Mouse (Mus musculus): Measurements from ENCODE around the gene Eme2.

Gene Eme2

DNA sequence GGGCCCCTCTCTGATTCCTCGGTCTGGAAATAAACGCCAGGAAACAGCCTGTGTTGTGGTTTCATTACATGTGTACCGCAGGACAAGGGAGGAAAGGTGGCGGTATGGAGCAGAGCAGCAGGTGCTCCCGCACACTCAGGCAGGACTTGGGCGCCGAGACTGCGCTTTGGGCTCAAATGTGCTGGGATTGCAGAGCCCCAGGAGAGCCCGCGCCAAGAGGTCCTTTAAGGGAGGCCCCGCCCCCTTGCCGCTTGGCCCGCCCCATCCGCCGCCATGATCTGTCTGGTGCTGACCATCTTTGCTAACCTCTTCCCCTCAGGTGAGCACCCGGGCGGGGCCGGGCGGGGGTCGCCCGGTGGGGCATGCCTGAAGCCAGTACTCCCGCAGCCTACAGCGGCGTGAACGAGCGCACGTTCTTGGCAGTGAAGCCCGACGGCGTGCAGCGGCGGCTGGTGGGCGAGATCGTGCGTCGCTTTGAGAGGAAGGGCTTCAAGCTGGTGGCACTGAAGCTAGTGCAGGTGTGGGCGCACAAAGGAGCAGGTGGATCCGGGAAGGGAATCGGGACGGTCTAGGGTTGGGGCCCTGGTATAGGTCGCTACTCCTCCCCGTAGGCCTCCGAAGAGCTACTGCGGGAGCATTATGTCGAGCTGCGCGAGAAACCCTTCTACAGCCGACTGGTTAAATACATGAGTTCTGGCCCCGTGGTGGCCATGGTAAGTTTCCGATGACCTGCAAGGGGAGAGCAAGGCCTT, 1.5 kb upstream of the Eme2 start, which contains the start of gene Nme3:
TSS of gene Nme3 (plus strand) at position 260 of the 752 bp plus-strand sequence.
- peak; percentile 59 to 73 for DNase-seq (ENCODE audit: low spot score in 2 of 2)

DNA sequence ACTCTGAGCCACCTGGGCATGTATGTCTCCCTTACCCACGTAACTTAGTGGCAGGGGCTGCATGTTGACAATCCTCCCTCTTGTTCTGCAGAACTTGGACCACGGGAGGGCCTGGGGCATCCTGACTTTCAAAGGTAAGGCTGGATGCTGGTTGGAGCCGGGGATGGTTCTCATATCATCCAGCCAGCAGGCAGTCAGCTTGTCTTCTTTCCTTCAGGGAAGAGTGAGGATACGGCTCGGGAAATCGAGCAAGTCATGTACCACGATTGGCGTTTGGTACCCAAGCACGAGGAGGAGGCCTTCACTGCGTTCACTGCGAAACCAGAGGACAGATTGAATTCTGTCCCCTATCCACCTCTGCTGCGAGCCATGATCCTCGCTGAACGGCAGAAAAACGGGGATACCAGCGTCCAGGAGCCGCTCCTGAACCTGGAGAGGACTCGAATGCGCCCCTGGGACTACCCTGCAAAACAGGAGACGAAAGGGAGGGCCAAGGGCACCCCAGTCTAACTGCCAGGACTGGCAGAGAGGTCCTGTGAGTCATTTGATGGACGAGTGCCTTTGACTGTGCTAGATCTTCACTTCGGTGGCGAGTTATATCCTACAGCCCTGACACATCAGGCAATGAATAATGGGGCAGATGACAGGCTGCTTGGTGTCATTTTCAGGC, 819 bp upstream of the Eme2 start:
- DNase-seq (ENCODE audit: low spot score in 2 of 2), result no peak

DNA sequence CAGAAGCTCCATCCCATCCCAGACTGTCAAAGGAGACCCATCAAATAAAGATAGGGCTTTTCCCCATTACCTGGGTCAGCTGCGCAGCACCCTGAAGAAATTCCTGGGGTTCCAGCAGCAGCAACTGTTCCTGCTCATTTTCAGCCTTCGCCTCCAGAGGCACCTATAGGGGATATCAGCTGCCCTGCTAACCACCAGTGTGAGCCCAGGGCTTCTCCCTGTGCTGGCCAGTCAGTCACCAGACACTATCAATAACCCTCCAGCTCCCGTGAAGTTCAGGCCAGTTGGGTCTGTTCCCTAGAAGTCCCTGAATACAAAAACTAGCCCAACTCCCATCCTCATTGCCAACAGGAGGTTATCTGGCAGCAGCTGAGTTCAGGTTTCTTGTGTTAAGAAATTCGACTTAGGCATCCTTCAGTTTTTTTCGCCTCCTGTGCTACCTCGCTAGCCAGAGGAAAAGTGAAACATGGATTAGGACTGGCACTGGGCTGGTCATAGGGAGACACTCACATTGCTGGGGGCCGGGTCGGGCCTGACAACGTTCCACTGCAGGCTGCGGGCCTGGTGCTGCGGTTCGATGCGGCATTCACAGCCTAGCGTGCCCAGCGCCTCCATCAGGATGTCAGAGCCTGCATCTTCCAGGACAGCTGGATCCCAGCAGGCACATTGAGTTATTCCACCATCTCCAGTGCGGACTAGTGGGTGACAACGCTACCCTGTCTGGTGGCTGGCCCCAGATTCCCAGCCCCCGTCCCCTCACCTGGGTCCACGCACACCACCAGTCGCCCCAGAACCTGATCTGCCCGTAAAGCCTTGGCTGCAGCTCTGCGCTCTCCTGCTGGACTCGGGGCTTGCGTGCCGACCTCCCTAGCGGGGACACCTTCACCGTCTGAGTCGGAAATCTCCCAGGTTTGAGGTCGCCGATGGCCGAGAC, 559 bp downstream of the Eme2 start:
- no peak for DNase-seq (ENCODE audit: low spot score in 2 of 2)

DNA sequence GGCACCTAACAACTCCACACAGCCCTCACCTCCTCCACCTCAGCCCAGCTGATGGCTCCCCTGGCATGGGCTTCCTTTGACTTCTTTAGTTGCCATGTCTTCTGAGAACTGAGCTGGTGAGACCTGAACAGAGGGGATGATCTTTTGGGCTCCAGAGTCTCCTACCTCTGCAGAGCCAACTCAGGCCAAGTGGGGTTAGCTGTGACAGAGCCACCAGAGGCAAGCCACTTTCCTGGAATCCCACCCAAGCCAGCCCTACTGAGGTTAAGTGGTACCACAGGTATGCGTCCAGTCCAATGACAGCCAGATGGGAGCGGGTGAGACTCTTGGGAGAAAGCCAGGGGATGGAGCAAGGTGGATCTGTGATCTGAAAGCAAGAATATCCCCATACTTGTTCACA, 1.6 kb downstream of the Eme2 start:
- no peak for DNase-seq (ENCODE audit: low spot score in 2 of 2)

DNA sequence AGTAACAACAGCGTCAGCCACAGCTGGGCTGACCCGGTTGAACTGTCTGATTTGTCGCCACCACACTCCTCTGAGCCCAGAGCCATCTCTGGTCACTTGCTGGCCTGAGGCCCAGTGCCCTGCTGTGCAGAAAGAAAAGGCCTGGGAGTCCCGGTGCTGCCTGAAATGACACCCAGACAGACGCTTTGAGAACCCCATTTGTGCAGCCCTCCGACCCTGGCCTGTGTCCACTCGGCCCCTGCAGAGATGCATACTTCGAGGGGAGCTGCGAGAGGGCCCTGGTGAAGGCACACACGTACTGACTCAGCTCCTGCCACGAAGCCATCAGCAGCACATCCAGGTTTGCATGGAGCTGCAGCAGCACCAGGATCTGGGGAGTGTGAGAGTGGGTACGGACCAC, 2.1 kb downstream of the Eme2 start:
- no peak for DNase-seq (ENCODE audit: low spot score in 2 of 2)

DNA sequence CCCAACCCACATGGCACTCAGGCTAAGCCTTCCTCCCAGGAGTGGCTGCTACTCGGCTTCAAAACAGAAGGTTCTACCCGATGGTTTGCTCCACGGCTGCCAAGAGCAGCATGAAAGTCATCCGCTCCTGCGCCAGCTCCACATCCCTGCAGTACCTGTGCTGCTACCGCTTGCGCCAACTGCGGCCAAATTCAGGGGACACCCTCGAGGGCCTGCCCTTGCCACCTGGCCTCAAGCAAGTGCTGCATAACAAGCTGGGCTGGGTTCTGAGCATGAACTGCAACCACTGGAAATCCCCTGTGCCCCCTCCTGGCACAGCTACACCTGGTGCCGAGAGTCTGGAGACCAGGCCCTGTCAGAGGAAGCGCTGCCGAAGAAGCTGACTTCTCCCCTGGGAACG, 3.6 kb downstream of the Eme2 start:
- no peak for DNase-seq (ENCODE audit: low spot score in 2 of 2)

DNA sequence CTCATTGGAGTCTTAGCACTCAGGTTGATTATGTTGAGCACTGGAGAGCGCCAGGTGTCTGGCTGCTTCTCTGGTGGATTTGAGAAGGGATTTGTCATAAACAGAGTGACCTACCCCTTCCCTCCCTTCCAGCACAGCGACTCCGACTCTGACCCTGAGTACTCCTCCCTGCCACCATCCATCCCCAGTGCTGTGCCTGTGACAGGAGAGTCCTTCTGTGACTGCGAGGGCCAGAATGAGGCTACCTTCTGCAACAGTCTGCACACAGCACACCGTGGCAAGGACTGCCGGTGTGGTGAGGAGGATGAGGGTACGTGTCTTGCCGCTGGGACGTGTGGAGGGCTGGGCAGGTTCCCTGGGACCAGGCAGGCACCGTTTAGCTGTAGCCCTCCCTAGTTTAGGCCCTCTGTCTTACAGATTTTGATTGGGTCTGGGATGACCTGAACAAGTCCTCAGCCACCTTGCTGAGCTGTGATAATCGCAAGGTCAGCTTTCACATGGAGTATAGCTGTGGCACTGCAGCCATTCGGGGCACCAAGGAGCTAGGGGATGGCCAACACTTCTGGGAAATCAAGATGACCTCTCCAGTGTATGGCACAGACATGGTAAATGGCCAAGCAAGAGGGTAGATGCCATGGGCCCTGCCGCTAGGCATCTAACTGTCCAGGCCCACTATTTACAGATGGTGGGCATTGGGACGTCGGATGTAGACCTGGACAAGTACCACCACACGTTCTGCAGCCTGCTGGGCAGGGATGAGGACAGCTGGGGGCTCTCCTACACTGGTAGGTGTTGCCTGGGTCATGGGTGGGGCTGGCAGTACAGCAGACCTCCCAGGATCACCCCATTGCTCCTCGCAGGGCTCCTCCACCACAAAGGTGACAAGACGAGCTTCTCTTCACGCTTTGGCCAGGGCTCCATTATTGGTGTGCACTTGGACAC, 4.5 kb downstream of the Eme2 start:
- no peak for DNase-seq (ENCODE audit: low spot score in 2 of 2)

DNA sequence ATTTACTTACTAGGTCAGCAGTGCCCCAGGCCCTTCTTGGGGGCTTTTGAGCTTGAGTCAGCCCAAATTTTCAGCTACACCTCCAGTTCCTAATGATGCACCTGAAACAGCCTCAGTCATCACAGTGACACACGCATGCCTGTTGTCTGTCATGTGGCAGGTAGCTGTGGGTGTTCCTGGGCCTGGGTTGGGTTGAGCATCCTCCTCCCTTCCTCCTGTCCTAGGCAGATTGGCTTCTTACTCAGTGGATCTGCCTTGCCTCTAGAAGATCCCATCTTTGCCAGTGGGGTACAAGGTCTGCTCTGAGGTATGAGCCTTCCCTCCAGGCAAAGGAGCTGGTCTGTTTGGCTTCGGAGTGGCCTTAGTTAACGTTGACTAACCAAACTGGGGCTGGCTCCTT, 6.0 kb downstream of the Eme2 start:
- DNase-seq (ENCODE audit: low spot score in 2 of 2), result no peak

DNA sequence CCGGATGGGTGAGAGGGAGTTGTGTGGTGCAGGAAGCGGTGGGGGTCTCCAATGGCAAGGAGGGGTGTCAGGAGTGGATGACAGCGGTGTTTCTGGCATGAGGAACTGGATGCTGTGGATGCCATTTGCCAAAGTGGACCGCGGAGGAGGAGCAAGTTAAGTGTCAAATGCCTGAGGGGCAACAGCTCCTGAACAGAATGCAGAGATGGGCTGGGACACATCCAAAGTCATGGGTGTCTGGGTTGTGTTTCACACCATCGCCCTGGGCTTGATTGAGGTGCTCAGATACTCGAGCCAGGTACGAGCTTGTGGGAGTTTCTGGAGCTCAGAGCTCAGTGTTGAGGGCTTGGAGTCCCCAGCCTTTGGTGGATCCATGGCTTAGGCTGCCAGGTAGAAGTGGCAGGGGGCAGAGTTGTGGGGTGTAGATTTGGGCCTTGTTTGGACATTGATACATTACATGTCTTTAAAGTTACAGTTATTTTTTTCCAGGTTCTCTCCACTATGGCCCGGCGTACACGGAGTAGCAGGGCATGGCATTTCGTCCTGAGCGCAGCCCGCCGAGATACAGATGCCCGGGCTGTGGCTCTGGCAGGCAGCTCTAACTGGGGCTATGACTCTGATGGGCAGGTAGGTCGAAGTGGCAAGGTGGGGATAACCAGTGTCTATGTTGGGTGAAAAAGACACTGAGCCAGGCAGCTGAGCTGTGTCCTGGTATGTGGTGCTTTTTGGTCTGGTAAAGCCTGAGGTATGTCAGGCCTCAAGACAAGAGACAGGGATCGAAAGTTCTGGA, 7.4 kb downstream of the Eme2 start:
- DNase-seq (ENCODE audit: low spot score in 2 of 2), result no peak

DNA sequence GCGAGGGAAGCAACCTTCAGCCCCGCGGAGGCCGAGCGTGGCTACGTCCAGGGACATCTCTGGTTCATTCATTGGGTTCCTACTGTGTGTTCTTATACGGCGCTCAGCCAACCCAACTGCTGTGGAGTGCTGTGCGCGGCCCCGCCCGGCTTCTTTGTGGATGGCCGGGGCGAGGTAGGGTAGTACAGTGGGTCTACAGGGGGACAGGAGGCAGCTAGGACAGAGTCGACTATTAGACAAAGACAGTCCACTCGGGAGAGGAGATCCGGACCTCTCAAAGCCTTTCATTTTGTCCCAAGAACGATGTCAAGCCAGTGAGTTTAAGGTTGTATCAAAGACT, 8.0 kb downstream of the Eme2 start:
- DNase-seq (ENCODE audit: low spot score in 2 of 2), result no peak

DNA sequence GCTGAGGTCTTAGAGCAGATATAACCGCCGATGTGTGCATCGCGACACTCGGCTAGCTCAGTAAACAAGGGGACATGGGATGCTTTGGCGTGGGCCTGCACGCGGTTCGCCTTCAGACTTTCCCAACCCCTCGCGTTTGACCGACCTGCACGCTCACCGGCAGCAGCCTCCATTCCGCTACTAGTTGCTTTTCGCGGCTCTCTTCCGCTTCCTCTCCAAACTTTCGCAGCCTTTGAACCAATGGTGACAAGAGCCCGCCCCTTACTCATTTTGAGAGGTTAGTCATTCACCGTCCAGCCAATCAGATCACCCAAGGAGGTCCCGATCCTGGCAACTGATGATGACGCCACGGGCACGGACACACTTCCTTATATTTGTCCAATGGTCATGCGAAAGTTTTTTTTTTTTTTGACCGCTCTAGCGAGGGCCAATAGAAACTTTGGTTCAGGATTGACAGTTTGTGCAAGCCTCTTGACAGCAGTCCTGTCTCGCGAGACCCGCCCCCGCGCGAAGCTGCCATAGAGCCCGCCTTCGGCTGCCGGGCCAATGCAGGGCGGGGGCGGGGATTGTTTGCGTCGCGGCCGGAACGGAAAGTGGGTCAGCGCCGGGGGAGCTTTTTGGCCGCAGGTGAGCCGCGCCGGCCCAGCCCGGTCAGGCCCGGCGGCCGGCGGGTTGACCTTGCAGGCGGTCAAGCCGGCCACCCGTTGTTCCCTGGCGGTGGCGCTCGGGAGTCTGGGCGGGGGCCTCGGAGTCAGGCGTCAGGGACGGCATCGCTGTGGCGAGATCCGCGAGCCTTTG, 8.6 kb downstream of the Eme2 start, which contains the start of the genes Nubp2 and Spsb3:
TSS of gene Nubp2 (minus strand) at position 216 of the 798 bp plus-strand sequence.
TSS of gene Spsb3 (plus strand) at position 510 of the 798 bp plus-strand sequence.
- peak; percentile 83 to 98 for DNase-seq (ENCODE audit: low spot score in 2 of 2)

DNA sequence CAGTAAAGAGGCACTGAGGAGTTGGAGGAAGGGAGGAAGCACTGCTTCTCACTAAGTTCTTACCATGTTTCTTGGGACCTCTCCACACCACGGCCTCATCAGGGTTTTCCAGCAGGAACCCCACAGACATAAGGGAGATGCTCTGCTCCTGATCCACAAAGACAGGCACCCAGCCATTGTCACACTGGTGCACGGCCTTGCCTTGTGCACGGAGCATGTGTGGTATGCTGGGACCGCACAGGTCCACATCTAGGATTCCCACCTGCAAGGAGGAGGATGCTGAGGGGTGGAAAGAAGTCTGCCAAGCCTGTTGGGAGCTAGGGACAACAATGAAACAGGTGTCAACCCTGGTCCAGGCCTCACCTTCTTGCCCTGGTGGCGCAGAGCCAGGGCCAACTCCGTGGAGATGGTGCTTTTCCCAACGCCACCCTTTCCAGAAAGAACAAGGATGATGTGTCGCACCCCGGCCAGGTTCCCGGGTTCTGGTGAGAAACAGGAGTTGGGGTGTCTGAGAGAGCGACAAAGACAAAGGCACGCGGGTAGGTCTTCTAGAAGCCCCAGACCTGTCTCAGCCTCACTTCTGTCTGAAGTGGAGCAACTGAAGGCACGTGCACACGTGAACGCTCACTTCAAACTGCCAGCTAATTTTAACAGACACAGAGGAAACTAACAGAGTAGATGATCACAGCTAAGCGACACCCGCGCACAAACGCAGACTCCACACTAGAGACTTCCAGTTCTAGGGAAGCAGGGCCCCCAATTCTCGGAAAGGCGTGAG, 9.3 kb downstream of the Eme2 start:
- DNase-seq (ENCODE audit: low spot score in 2 of 2), result no peak

DNA sequence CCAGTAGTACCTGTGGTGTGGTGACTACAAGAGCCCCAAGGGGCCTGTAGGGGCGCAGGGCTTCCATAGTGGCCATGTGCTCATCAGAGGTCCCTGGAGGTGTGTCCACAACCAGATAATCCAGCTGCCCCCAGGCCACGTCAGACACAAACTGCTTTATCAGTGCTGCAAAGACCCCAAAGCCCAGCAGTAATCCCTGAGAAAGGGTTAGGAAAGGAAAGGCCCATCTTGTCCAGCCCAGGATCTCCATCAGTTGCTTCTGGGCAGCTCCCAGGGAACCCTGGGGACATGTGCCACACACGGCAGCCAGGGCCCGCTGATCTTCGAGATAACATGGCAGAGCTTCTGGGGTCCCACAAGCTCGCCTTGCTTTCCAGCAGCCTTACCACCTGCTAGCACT, 10.5 kb downstream of the Eme2 start:
- no peak for DNase-seq (ENCODE audit: low spot score in 2 of 2)

DNA sequence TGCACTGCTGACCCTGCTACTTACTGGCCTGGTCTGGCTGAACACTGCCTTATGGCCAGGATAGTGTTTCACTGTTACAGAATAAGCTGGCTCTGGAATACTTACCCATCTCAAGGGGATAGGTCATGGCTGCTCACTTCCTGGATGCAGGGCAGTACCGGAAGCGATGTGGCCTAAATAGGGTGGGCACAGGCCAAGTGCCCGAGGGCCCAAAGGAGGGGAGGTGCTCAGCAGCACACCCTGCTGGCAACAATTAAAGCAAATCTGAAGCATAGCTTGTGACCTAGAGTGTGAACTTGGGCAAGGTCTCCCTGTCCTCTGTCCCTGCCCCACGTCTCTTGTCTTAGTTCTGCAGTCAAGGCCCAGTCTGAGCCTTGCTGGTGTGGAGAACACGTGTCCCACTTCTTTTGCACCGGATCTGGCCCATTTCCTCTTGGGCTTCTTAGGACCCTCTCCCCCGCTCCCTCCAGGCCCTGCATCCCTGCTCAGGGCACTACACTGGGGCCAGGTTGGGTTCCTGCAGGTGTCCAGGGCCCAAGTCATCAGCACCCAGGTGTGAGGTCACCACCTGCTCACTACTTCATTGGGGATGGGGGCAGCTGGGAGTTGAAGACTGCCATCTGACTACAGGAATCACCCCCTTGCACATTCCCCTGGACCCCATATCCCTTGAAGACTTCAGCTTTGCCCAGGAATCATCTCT, 13.0 kb downstream of the Eme2 start:
- DNase-seq (ENCODE audit: low spot score in 2 of 2), result no peak

DNA sequence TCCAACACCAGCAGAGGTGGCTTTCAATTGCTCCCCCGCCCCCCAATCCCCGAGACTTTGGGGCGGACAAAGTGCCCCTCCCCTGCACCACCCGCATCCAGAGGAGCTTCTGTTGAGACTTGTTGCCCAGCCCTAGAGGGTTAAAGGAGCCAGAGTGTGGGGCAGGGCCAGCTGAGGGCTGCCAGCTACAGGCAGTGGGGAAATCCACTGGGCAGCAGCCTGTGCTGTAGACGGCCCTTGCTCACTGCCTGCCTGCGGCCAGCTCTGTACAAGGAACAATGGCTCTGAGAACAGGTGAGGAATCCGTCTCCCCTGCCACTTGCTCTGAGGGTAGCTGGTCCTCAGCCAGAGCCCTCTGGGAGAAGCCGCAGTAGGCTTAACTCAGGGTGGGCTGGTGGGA, 16.4 kb downstream of the Eme2 start:
- DNase-seq (ENCODE audit: low spot score in 2 of 2), result no peak

DNA sequence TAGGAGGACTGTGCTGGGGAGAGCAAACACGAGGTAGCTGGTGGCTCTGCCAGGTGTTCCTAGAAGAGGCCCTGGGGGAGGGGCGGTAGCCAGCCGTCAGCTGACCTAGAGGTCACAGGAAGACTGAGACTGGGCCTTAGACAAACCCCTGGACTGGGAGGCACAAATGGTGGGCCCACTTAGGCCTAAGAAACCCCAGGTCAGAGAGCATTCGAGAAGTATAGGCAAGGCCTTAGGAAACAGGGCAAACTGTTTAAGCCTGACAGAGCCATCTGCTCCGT, 16.8 kb downstream of the Eme2 start:
- DNase-seq (ENCODE audit: low spot score in 2 of 2), result no peak

DNA sequence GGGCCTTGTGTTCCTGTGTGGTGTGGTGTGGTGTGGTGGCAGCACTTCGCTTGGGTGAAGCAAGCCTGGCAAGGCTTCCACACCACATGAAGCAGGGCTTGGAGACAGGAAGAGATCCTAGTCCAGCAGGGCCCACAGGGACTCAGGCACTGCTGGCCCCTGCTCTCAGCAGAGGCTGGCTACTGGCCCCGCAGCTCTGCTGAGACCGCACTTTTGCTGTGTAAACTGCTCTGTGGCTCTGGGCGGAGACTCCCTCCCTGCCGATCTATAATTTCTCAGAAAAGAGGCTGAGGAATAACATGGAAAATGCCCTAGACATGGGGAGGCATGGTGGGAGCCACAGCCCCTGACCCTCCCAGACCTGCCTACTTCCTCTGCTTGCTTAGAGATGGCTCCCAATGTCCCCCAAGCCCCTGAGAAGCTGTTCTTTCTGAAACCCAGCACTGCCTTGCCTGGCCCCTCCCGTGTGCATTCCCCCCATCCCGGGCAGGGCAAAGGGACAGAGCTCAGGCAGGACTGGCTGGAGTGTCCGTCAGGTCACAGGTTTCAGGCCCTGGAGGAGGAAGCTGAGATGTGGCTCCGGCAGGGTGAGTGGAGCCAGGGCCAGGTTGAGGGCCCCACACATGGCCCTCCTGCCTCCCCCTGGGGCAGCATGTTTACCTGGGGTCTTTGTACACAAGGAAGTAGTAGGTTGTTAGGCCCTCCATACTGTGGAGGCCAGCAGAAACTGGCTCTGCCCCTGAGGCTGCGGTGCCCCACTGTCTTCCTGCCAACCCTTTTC, 17.4 kb downstream of the Eme2 start:
- no peak for DNase-seq (ENCODE audit: low spot score in 2 of 2)

DNA sequence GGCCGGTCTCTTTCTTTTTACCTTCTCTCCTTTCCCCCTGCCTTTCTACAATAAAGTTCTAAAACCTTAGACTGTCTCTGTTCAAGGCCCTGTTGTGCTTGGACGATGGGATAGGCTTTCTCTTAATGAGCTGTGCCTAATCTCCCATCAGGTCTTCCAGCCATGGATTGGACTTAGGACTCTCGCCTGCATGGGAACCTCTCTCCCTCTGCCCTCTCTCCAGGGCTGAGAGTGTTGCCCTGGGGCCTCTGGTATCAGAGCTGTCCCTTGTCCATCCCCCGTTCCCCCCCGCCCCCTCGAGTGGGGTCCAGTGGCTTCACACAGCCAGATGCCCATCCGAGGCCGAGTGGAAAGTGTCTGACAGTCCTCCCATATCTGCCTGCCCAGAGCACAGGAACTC, 19.9 kb downstream of the Eme2 start:
- DNase-seq (ENCODE audit: low spot score in 2 of 2), result no peak

Data from urinary bladder, adult 18-20 months (tissue).